Mouse (Mus musculus) ES-Bruce4 (cell line): ENCODE data around the gene Hs1bp3. TPM values are rescaled to one million over a fixed set of nuclear protein-coding genes. Genes with fewer than 3 reads are reported as not detected.

Experiments used
- H3K27ac ChIP-seq: 2 replicates; pipeline ENCODE4 v1.5.1; 2012; ENCODE audit warnings: low read length, inconsistent platforms; ENCODE audit not compliant: insufficient read depth
- H3K27me3 ChIP-seq: 2 replicates; pipeline ENCODE4 v1.6.1; 2012; ENCODE audit warnings: mild to moderate bottlenecking, low read length, inconsistent platforms; ENCODE audit not compliant: control insufficient read depth, poor library complexity, insufficient read depth, severe bottlenecking
- H3K36me3 ChIP-seq: 2 replicates; pipeline ENCODE4 v1.6.1; 2012; ENCODE audit warnings: inconsistent platforms, mild to moderate bottlenecking, low read length, moderate library complexity; ENCODE audit not compliant: control insufficient read depth, poor library complexity, insufficient read depth, severe bottlenecking
- H3K4me1 ChIP-seq: one replicate; pipeline ENCODE4 v1.8.1; 2011; ENCODE audit warnings: low read length; ENCODE audit not compliant: control insufficient read depth, insufficient read depth
- H3K4me3 ChIP-seq: 2 replicates; pipeline ENCODE4 v1.5.1; 2011; ENCODE audit warnings: low read depth, mild to moderate bottlenecking, low read length
- H3K9ac ChIP-seq: 2 replicates; pipeline ENCODE4 v1.6.1; 2012; ENCODE audit warnings: low read depth, mild to moderate bottlenecking, inconsistent platforms; ENCODE audit not compliant: poor library complexity, severe bottlenecking
- H3K9me3 ChIP-seq: replicated peaks from 2 replicates; pipeline ENCODE4 v1.6.1; 2012; ENCODE audit warnings: mild to moderate bottlenecking, low read length, inconsistent platforms; ENCODE audit not compliant: control insufficient read depth, poor library complexity, insufficient read depth, severe bottlenecking
- CTCF ChIP-seq: IDR thresholded peaks from one replicate; pipeline ENCODE4 v1.8.1; 2011; ENCODE audit warnings: low read depth, low read length
- EP300 ChIP-seq: IDR thresholded peaks from 2 replicates; pipeline ENCODE4 v1.6.1; 2011; ENCODE audit warnings: low read depth, low read length; ENCODE audit not compliant: insufficient read depth
- POLR2A ChIP-seq: IDR thresholded peaks from one replicate; pipeline ENCODE4 v1.8.1; 2011; ENCODE audit warnings: low read length; ENCODE audit not compliant: insufficient read depth
- polyA plus RNA-seq: library from polyadenylated mRNA; stranded (reverse); fragments of >200 nt; gene quantifications from 2 replicates; pipeline ENCODE4 v1.2.4, GENCODE M21; 2011; ENCODE audit warnings: low read depth; ENCODE audit not compliant: missing spikeins, insufficient read depth, insufficient read length

The Hs1bp3 gene
- polyA plus RNA-seq, 1 experiment, result 37.5 TPM

DNA sequence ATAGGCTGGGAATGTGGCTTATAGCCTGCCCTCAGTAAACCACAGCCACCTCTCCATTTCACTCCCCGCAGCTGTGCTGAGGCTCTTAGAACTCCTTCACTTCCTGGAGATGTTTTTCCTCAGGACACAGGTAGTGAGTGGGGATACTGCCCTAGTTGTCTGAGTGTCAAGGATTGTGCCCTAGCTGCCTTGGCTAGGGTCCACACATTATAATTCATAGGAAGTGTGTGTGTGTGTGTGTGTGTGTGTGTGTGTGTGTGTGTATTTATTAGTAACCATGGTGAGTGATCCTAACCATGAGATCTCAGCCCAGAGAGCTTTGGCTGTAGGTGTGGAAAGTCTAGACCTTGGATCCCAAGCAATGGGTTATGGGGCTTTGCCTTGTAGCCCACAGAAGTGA is 74.0 kb downstream of the Hs1bp3 start:
- Histone ChIP-seq H3K9me3 (no peaks in the 10 kb centered on the region), H3K4me3 (no peak overlapping the region), H3K4me1 (no peaks in the 10 kb centered on the region), H3K27me3 (no peaks in the 10 kb centered on the region), H3K36me3 (no peaks in the 10 kb centered on the region), H3K9ac (no peak overlapping the region), H3K27ac (no peak overlapping the region)
- TF ChIP-seq POLR2A, result no peak
- no peak for TF ChIP-seq CTCF

DNA sequence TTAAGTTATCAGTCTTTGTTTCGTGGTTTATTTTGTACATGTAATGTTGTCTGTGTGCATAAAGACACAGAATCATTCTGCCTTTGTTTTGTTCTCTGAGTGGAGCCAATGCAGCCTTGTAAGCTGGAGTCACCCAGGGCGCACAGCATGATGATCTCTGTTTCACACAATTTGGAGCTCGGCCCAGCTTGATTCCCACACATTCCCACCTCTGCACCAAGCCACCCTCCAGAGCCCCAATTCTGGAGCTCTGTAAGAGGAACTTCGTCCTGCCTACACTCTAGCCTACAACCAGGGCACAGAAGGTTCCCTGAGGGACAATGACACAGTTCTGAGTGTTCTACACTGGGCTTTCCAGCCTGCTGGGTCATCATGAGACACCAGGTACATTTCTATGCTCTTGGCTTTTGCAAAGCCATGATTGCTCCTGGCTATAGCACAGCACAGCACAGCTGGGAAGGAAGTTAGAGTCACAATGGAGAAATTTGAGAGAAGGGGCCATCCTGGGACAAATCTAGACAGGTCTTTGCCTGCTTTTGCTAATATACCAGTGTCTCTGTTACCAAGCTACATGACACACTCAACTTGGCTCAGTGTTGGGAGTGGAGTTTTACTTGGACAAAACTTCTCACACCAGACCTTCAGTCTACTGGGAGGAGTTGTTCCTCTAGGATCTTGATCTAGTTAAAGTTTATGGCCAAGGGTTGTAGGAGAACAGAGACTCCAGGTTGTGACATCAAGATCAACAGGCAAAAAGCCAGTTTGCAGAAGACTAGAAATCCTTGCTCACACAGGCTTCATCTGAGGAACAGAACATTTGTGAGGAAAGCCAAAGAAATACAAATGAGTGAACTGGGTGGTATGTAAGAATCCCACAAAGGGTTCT is 75.5 kb downstream of the Hs1bp3 start:
- H3K36me3 ChIP-seq, result no peaks in the 10 kb centered on the region
- no peak overlapping the region for H3K27ac ChIP-seq
- H3K9me3 ChIP-seq, result no peaks in the 10 kb centered on the region
- no peak overlapping the region for H3K4me3 ChIP-seq
- TF ChIP-seq POLR2A, result no peak
- no peak for TF ChIP-seq CTCF
- TF ChIP-seq EP300, result no peak
- no peaks in the 10 kb centered on the region for H3K4me1 ChIP-seq
- no peak overlapping the region for H3K9ac ChIP-seq
- H3K27me3 ChIP-seq, result no peaks in the 10 kb centered on the region

DNA sequence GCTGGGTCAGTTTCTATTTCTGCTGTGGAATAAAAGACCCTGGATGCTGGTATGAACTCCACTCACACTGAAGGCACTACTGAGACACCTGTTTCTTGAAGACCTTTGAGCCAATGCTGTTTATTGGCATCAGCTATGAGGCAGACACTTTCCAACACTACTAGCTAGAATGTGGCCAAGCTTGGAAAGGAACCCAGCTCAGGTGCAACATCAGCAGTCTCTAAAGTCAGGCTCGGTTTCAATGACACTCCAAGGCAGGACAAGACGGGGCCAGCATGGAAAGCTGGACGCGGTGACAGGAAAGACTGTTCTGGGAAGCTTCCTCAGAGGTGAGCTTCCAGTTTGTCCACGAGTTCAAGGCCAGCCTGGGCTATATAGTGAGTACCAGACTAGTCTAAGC is 80.0 kb downstream of the Hs1bp3 start:
- H3K9ac ChIP-seq, result no peak overlapping the region
- no peaks in the 10 kb centered on the region for H3K4me1 ChIP-seq
- H3K9me3 ChIP-seq, result no peaks in the 10 kb centered on the region
- no peaks in the 10 kb centered on the region for H3K27me3 ChIP-seq
- no peak overlapping the region for H3K27ac ChIP-seq
- no peak overlapping the region for H3K4me3 ChIP-seq
- TF ChIP-seq POLR2A, result no peak
- TF ChIP-seq EP300, result no peak
- H3K36me3 ChIP-seq, result no peaks in the 10 kb centered on the region

Other genes starting within 250 kb of the Hs1bp3 start
- 57.3 and 72.0 TPM in 2 replicates for gene Ldah, start 105.3 kb upstream of the Hs1bp3 start, polyA plus RNA-seq
- not detected in 2 replicates for gene Gdf7, start 11.5 kb upstream of the Hs1bp3 start, polyA plus RNA-seq
- 20.0 and 21.0 TPM in 2 replicates for gene Rhob, start 186.6 kb downstream of the Hs1bp3 start, polyA plus RNA-seq